Mouse (Mus musculus): Measurements from ENCODE around the gene Hoxa13. TPM values are rescaled to one million over a fixed set of nuclear protein-coding genes. Genes with fewer than 3 reads are reported as not detected.

Gene Hoxa13
- polyA plus RNA-seq, 1 experiment from 2014 or later = not detected

DNA sequence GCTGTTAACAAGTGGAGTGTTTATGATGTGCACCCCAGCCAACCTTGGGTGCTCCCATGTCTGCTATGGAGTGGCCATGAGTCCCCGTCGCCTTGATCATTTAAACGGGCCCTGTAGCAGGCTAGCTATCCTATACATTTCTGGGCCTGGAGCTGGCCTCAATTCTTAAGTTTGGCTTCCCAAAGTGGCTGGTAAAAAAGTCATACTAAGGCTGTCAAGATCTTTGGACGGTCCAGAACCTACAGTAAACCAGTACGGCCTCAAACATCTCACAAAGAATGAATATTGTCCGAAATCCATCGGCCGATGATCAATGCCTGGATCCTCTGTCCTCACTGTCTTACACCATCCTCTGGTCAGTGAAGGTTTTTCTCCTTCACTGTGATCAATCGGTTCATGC, 25.4 kb downstream of the Hoxa13 start:
- no peak for ATAC-seq (replicated peaks; ENCODE audit: low FRiP score, low read depth)
- Histone ChIP-seq H3K4me3 (replicated peaks; ENCODE audit: low read depth, low read length) (peak overlapping the region; percentile 85), H3K4me2 (ENCODE audit: low read length) (peak overlapping the region; percentile 92), H3K36me3 (ENCODE audit: insufficient read depth, low read length) (no peaks in the 10 kb centered on the region), H3K9me3 (replicated peaks; ENCODE audit: low read length) (no peaks in the 10 kb centered on the region), H3K4me1 (replicated peaks; ENCODE audit: insufficient read depth, low read length) (peaks cover 4% of the 10 kb centered on the region; the same call in 1 of the 2 replicates), H3K9ac (ENCODE audit: low read depth, low read length) (peak overlapping the region; percentile 98), H3K27ac (peak overlapping the region; percentile 97), H3K27me3 (ENCODE audit: insufficient read depth, low read length) (no peaks in the 10 kb centered on the region)
- no peak for DNase-seq (ENCODE audit: low spot score)
- no peak for TF ChIP-seq CTCF (IDR thresholded peaks at IDR 0.05; ENCODE audit: low read depth)
- 23% methylated on average over 9 of the region's 9 CpGs for WGBS

DNA sequence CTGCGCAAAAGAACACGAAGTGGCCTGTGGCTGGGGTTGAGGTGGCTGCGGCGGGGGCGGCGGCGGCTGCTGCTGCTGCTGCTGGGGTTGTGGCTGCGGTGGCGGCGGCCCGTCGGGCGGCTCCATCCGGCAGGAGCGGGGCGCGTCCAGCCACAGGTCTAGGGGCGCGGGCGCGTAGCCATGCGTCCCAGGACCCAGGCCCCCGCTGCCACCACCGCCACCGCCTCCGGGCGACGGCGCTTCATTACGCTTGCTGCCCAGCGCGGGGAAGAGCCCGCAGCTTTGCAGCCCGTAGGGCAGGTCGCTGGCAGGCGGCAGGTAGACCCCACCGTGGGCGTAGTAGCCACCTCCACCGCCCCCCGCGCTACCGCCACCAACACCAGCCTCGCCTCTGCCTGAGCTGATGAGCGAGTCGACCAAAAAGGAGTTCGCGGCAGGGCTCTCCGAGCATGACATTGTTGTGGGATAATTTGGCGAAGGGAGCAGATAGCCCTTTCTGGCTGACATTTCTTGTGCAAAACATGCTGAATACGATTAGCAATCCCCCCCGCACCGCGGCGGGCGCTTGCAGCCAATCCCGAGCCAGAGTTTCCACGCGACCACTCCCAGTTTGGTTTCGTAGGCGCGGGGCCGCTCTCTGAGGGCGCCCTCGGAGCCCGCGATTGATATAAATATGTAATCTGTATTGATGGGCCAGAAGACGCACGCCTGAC, 26.1 kb downstream of the Hoxa13 start:
- Histone ChIP-seq H3K4me2 (ENCODE audit: low read length) (peak overlapping the region; percentile 92), H3K9me3 (replicated peaks; ENCODE audit: low read length) (no peaks in the 10 kb centered on the region), H3K27me3 (ENCODE audit: insufficient read depth, low read length) (no peaks in the 10 kb centered on the region), H3K9ac (ENCODE audit: low read depth, low read length) (peak overlapping the region; percentile 98), H3K27ac (peak overlapping the region; percentile 97), H3K4me1 (replicated peaks; ENCODE audit: insufficient read depth, low read length) (peaks cover 4% of the 10 kb centered on the region; the same call in 1 of the 2 replicates), H3K4me3 (replicated peaks; ENCODE audit: low read depth, low read length) (peak overlapping the region; percentile 85), H3K36me3 (ENCODE audit: insufficient read depth, low read length) (no peaks in the 10 kb centered on the region; the same call in 1 of the 2 replicates)
- DNase-seq (ENCODE audit: low spot score) (peak; percentile 93), ATAC-seq (replicated peaks; ENCODE audit: low FRiP score, low read depth) (peak; percentile 22)
- TF ChIP-seq CTCF (IDR thresholded peaks at IDR 0.05; ENCODE audit: low read depth) = no peak
- WGBS = under 1% methylated on average over 63 of the region's 68 CpGs

DNA sequence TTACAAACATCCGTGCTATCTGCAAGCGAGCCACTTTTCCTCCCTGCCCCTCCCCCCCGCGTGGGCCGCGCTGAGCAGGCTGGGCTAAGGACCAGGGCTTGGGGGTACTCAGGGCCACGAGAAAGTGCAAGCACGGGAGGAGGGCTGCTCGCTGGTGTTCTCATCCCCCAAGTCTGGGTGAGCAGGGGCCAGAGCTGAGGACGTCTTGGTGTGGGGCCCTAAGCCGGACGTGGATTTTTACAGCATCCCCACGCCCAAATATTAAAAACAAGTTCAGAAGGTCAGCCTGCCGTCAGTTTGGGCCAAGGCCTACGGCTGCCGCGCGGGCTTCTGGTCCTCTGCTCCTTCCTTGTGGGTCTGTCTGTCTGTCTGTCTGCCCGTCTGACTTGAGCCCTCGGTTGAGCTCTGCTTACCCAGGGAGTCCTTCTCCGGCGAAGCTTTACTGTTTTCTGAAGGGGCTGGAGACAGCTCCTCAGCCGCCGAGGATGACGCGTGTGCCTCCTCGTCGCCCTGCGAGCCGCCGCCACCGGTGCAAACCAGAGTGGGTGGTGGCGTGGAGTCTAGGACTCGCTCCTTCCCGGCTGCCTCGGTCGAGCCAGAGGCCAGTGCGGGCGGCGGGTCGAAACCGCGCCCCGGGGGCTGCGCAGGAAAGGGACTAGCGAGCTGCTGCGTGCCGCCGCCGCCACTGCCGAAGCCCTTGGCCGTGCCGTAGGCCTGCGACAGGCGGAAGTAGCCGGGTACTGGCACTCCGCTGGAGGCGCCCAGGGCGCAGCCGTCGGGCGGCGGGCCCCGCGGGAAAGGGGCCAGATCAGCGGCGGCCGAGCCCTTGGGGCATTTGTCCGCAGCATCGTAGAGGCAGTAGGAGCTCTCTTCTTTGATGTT, 26.9 kb downstream of the Hoxa13 start:
- H3K27ac ChIP-seq = peak overlapping the region; percentile 97
- TF ChIP-seq CTCF (IDR thresholded peaks at IDR 0.05; ENCODE audit: low read depth) = no peak
- no peaks in the 10 kb centered on the region; the same call in 1 of the 2 replicates for H3K36me3 ChIP-seq (ENCODE audit: insufficient read depth, low read length)
- H3K4me3 ChIP-seq (replicated peaks; ENCODE audit: low read depth, low read length) = peak overlapping the region; percentile 85
- H3K27me3 ChIP-seq (ENCODE audit: insufficient read depth, low read length) = no peaks in the 10 kb centered on the region
- DNase-seq (ENCODE audit: low spot score) (peak; percentile 87), ATAC-seq (replicated peaks; ENCODE audit: low FRiP score, low read depth) (peak; percentile 40)
- under 1% methylated on average over 68 of the region's 70 CpGs for WGBS
- peaks cover 4% of the 10 kb centered on the region; the same call in 1 of the 2 replicates for H3K4me1 ChIP-seq (replicated peaks; ENCODE audit: insufficient read depth, low read length)
- H3K9me3 ChIP-seq (replicated peaks; ENCODE audit: low read length) = no peaks in the 10 kb centered on the region
- peak overlapping the region; percentile 92 for H3K4me2 ChIP-seq (ENCODE audit: low read length)
- H3K9ac ChIP-seq (ENCODE audit: low read depth, low read length) = peak overlapping the region; percentile 98

DNA sequence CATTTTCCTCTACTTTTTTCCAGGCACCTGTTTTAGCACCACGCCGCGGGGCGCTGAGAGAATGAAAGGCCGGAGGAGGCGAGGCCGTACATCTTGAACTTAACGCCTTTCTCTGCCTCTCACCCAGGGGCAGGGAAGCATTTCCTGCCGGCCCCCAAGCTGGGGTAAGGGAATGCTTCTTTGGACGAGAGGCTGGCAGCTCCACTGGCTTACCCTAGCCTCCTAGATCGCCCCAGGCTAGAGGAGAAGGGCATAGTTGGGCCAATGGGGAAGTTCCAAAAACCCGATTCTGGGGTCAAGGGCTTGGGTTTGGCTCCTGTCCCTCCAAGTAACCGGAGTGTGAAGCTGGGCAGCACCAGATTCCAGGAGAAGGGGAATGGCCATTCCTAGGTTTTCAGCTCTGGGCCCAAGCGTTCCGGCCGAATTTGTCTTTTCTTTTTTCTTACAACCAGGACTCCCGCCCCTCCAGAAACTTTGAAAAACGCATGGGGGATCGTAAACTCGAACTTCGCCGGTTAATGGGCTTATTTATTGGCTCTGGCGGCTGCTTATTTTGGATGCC, 27.6 kb downstream of the Hoxa13 start:
- Histone ChIP-seq H3K27me3 (ENCODE audit: insufficient read depth, low read length) (no peaks in the 10 kb centered on the region), H3K36me3 (ENCODE audit: insufficient read depth, low read length) (no peaks in the 10 kb centered on the region; the same call in 1 of the 2 replicates), H3K9me3 (replicated peaks; ENCODE audit: low read length) (no peaks in the 10 kb centered on the region), H3K4me3 (replicated peaks; ENCODE audit: low read depth, low read length) (peak overlapping the region; percentile 85), H3K9ac (ENCODE audit: low read depth, low read length) (peak overlapping the region; percentile 98), H3K27ac (peak overlapping the region; percentile 97), H3K4me1 (replicated peaks; ENCODE audit: insufficient read depth, low read length) (peaks cover 4% of the 10 kb centered on the region; the same call in 1 of the 2 replicates), H3K4me2 (ENCODE audit: low read length) (peak overlapping the region; percentile 92)
- DNase-seq (ENCODE audit: low spot score) = no peak
- under 1% methylated on average over 23 of the region's 23 CpGs for WGBS
- no peak for TF ChIP-seq CTCF (IDR thresholded peaks at IDR 0.05; ENCODE audit: low read depth)
- no peak for ATAC-seq (replicated peaks; ENCODE audit: low FRiP score, low read depth)

DNA sequence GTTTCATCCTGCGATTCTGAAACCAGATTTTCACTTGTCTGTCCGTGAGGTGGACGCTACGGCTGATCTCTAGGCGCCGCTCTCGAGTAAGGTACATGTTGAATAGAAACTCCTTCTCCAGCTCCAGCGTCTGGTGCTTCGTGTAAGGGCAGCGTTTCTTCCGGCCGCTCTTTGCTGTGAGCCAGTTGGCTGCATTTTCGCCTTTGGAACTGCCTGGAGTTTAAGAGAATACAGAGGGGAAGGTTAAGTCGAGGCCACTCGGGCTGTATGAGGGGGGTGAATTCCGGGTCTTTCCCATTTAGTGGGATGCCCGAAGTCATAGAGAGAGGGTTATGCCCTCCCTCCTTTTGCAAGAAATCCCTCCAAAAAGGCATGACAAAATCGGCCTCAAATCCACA, 28.1 kb downstream of the Hoxa13 start:
- Histone ChIP-seq H3K4me3 (replicated peaks; ENCODE audit: low read depth, low read length) (peak overlapping the region; percentile 85), H3K9ac (ENCODE audit: low read depth, low read length) (peak overlapping the region; percentile 98), H3K9me3 (replicated peaks; ENCODE audit: low read length) (no peaks in the 10 kb centered on the region), H3K4me1 (replicated peaks; ENCODE audit: insufficient read depth, low read length) (peaks cover 4% of the 10 kb centered on the region; the same call in 1 of the 2 replicates), H3K27me3 (ENCODE audit: insufficient read depth, low read length) (no peaks in the 10 kb centered on the region), H3K36me3 (ENCODE audit: insufficient read depth, low read length) (no peaks in the 10 kb centered on the region; the same call in 1 of the 2 replicates), H3K27ac (peak overlapping the region; percentile 97), H3K4me2 (ENCODE audit: low read length) (peak overlapping the region; percentile 92)
- ATAC-seq (replicated peaks; ENCODE audit: low FRiP score, low read depth) (no peak), DNase-seq (ENCODE audit: low spot score) (no peak)
- TF ChIP-seq CTCF (IDR thresholded peaks at IDR 0.05; ENCODE audit: low read depth) = no peak
- WGBS = under 1% methylated on average over 18 of the region's 18 CpGs
